Mouse (Mus musculus): ENCODE data around the gene Chmp1a.

- TF ChIP-seq CTCF (IDR thresholded peaks at IDR 0.05; ENCODE audit: low read depth) = no peak
- TF ChIP-seq EP300 (optimal IDR thresholded peaks at IDR 0.05) = no peak
Measured at GRCm38 (mm10) chr8:123253451-123254098, 41.0 kb upstream of the Chmp1a start.

All from stomach, postnatal 0 days (tissue).